Mouse (Mus musculus): Measurements from ENCODE around the gene Dlgap1.
"Not testable (repeated sequence)": the region's sequence is repeated elsewhere in the genome, so short reads cannot be mapped to it uniquely, and the experiment has no call there.

The Dlgap1 gene

GRCm38 (mm10) chr17:70521971-70522370 is 553.1 kb downstream of the Dlgap1 start:
- no peak for DNase-seq (ENCODE audit: low read depth, low spot score)

GRCm38 (mm10) chr17:70525990-70526389 is 557.1 kb downstream of the Dlgap1 start:
- DNase-seq (ENCODE audit: low read depth, low spot score) = no peak

DNA sequence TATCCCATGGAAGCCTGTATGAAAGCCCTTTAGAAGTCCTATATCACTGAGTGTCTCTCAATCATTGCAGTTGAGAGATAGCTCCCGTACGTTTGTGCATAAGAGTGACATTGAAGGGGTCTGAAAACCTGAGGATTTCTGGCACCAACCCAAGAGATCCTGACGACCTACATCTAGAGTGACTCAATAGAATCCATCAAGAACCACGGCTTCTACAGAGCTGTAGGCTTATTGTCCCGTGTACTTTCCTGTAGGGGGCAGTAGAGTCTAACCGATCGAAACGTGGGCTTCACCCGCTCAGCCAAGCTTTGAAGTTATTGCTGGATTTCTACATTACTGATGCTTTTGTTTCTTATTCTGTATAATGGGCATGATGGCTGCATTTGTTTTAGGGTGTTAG is 558.2 kb downstream of the Dlgap1 start:
- DNase-seq (ENCODE audit: low read depth, low spot score) = no peak

- DNase-seq (ENCODE audit: low read depth, low spot score) = no peak
Measured at GRCm38 (mm10) chr17:70528196-70529187, 559.6 kb downstream of the Dlgap1 start.

GRCm38 (mm10) chr17:70534321-70534720 is 565.4 kb downstream of the Dlgap1 start:
- no peak for DNase-seq (ENCODE audit: low read depth, low spot score)

- no peak for DNase-seq (ENCODE audit: low read depth, low spot score)
Measured at GRCm38 (mm10) chr17:70541816-70542215, 572.9 kb downstream of the Dlgap1 start.

- no peak for DNase-seq (ENCODE audit: low read depth, low spot score)
Measured at GRCm38 (mm10) chr17:70550793-70551192, 581.9 kb downstream of the Dlgap1 start.

GRCm38 (mm10) chr17:70561547-70561946 is 592.7 kb downstream of the Dlgap1 start:
- no peak for DNase-seq (ENCODE audit: low read depth, low spot score)

GRCm38 (mm10) chr17:70570848-70571247 is 602.0 kb downstream of the Dlgap1 start:
- no peak for DNase-seq (ENCODE audit: low read depth, low spot score)

DNA sequence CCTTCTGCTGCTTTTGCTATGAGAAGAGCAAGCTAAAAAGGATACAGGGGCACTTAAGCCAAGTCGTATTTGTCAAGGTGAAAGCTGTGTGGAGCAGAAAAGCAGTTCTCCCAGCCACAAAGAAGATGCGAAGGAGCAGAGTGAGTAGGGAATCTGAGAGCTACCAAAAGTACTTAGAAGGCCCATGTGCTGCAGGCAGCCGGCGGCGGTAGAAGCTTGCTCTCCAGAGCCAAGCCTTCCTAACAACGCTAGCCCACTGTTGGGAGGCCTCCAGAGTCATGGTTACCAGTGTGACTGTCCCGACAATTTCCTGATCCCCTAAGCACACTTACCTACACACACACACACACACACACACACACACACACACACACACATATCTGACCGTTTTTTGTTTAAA is 614.2 kb downstream of the Dlgap1 start:
- no peak for DNase-seq (ENCODE audit: low read depth, low spot score)

DNA sequence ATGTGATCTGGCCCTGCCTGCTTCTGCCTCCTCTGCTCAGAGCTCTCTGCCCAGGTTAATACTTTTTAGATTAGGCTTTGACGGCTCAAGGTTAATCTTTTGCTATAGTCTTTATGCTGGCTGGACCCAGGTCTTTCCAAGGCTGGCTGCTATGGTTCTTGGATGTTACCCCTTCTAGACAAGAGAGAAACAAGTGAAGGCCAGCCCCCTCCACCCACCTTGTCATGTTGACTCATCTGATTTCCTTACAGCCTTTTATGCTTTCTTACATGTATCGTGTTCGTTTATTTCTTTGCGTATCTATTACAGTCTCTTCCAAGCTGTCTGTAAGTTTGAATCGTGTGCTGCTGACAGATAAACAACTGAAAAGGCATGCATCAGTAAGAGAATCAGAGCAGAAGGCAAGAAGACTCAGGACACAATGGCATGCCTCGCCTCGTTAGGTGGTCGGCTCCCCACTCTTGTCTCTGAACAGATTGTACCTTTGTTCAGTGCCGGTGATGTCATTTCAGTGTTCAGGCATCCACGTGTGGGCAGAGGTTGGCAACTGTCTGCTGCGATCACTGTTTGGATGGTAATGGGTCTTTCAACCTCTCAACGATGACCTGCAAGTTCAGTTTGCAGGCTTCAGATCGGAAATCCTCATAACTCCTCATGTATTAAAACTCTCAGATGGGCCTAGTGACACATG is 618.0 kb downstream of the Dlgap1 start:
- DNase-seq (ENCODE audit: low read depth, low spot score) = no peak

DNA sequence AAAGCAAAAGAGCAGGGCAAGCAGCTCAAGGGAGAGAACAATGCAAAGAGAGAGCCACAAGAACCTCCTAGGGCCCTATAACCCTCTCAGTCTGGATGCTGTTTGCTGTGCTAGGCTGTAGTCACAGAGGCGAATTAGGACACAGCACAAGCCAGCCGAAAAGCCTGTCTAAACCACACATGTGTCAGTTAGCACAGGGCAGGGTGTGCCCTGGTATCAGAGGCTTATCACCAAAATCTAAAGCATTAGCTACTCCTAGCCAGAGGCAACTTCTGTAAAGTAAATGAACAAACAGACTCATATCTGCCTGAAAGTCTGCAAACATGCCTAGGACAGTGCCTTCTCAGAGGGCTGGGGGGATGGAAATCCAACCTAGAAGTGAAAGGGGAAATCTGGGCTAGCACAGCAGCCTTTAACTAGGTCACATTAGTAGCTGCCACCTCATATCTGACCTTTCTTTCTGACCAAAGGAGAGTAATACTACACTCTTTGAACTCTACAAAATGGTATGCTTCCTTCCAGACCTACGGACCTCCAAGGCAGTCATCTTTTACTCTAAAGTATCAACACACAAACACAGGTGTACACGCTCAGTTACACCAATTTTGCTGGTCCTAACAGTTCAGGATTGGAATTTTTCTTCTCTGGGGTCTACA is 619.2 kb downstream of the Dlgap1 start:
- not testable (repeated sequence) for DNase-seq (ENCODE audit: low read depth, low spot score)

GRCm38 (mm10) chr17:70588691-70589090 is 619.8 kb downstream of the Dlgap1 start:
- DNase-seq (ENCODE audit: low read depth, low spot score) = no peak

DNA sequence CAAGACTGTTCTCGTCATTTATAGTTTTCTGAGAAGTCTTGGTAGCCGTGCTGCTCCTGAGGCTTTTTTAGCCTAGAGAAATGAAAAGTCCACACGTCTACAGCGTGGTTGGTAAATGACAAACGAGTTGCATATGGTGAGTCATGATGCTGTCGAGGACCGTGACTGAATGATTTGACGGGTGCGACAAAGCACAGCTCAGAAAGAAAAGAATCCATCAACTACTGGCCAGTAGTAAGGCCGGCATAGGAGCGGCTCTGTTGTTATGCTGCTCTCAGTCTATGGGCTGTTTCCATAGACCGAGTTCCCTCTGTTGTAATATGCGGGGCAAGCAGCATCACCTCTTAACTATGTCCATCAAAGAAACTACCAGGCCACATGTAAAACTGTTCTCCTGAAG is 620.3 kb downstream of the Dlgap1 start:
- no peak for DNase-seq (ENCODE audit: low read depth, low spot score)

- no peak for DNase-seq (ENCODE audit: low read depth, low spot score)
Measured at GRCm38 (mm10) chr17:70590506-70590905, 621.6 kb downstream of the Dlgap1 start.

DNA sequence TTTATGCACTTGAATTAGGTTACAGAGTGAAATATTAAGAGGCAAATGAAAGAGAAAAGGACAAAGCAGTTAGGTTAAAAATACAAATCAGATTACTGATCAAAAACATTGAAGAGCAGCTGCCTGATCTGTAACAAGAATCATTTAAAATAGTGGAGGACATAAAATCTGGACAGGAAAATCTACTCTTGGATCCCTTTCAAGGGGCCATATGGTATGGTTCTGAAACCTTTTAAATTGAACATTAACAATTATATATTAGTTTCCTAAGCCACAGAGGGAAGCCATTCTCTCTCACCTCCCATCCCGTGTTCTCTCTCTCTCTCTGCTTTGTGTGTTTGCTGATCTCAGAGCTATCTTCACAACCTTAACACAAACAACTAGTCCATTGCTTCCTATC is 625.4 kb downstream of the Dlgap1 start:
- DNase-seq (ENCODE audit: low read depth, low spot score) = no peak

DNA sequence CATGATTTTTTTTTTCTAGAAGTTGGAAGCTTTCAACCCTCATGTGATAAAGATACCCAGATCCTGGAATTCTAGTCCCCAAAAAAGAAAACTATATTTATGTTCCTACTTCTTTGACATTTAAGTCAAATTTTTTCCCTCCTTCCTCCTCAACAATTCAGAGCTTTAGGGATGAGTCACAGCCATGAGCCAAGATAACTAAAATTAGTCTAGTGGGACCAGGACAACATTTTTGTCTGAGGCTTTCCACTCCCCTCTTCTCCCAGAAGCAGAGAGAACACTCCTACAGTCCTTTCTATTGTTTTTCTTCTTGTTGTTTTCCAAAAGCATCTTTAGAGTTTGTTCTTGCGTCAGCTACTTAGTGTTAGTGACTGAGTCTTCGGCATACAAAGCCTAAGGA is 627.5 kb downstream of the Dlgap1 start:
- no peak for DNase-seq (ENCODE audit: low read depth, low spot score)

DNA sequence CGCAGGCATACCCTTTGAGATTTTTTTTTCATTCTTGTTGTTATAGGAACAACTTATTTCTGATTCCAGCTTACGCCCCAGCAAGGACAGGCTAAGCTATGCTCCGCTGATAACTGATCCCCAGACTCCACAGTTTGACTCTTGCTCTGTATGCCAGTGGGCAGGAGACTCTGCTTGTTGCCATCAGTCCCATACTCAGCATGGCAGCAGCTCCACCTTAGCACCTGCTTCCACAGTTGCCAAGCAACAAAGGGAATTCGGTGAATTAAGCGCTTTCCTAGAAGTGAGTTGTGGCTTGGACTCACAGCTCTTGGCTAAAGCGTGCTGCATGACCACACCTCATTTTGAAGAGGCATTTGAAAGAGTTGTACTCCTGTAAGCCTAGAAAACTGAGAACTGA is 631.6 kb downstream of the Dlgap1 start:
- no peak for DNase-seq (ENCODE audit: low read depth, low spot score)

DNA sequence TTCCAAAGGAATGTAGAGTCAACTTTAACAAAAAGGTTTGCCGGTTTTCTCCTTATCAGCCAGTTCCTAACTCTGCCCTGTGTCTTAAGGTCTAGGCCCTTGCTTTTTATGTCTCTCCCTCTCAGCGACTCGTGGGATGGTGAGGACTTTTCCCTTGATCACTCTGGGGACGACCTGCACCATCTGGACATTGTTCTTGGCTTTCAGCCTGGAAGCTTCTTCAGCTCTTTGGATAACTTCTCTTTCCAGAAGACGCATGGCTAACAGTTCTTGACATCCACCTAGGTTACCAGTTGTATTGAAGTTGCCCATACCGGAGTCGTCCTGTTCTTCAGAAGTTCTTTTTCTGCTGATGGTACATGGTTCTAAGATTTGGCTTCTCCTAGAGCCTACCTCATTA is 633.2 kb downstream of the Dlgap1 start:
- DNase-seq (ENCODE audit: low read depth, low spot score) = no peak

- no peak for DNase-seq (ENCODE audit: low read depth, low spot score)
Measured at GRCm38 (mm10) chr17:70605659-70606058, 636.8 kb downstream of the Dlgap1 start.

DNA sequence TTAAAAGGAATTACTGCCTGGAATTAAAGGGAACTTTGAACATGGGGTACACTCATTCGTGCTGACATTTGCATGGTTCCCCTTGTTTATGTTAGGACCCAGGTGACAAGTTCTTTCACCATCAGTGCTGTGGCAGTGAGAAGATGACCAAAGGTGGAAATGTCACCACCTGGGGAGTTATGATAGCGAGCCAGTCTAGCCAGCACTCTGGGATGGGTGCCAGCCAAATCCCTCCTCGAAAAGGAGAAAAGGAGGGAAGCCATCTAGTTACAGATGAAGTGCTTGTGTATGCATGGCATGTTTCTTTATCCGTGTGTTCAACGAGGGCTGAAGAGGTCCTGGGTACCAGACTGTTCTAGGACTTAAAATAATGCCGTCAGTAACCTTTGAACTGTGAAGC is 643.3 kb downstream of the Dlgap1 start:
- DNase-seq (ENCODE audit: low read depth, low spot score) = no peak

DNA sequence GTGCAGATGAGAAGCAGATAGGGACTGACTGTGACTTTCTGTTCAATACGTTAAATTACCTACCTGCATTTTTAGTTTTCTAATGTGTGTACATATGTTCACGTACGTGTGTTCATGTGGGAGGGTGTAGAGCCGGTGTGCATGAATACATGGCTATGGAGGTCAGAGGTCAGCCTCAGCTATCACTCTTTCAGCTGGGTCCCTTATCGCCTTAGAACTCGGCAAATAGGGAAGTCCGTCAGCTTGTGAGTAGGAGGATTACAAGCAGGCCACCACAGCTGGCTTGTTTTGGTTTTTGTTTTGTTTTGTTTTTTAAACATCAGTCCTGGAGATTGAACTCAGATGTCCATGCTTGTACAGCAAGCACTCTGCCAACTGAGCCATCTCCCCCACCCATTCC is 645.0 kb downstream of the Dlgap1 start:
- no peak for DNase-seq (ENCODE audit: low read depth, low spot score)
